24 mouse cellular contexts compared by ENCODE assay signal in genomic region chrX:139596404-139596803, GRCm38 (mm10). TPM values are rescaled to one million over a fixed set of nuclear protein-coding genes. Genes with fewer than 3 reads are reported as not detected.
A peak's percentile ranks its signal among the peaks of the same experiment; 100 is the strongest.
DNase-seq lines count a peak whose midpoint lies in the region; ATAC-seq and TF ChIP-seq lines count a peak whose summit lies in the region.
"Had no signal": no experiment of that assay in that cellular context is flagged by ENCODE, and none has a peak within 500 bp of the region (broad histone marks: within the 10 kb centered on the region; RNA-seq: fewer than 3 reads in every experiment).

No protein-coding gene starts in this region.

- no peak overlapping the region for H3K9ac ChIP-seq in intestine, postnatal 0 days (ENCODE audit: low read depth, low read length)
- no peak overlapping the region for H3K9ac ChIP-seq in intestine, embryonic 16.5 days (ENCODE audit: low read depth, low read length)
- H3K9ac ChIP-seq in kidney, embryonic 14.5 days (ENCODE audit: low read depth, low read length) = no peak overlapping the region
- H3K9ac ChIP-seq in midbrain, embryonic 15.5 days = no peak overlapping the region
- H3K9ac ChIP-seq: embryonic facial prominence, embryonic 15.5 days; heart, embryonic 13.5 days had no signal

- no peak overlapping the region for H3K4me3 ChIP-seq in intestine, postnatal 0 days (ENCODE audit: low read depth, low read length)
- no peak overlapping the region for H3K4me3 ChIP-seq in intestine, embryonic 16.5 days (ENCODE audit: low read length)
- H3K4me3 ChIP-seq in kidney, embryonic 14.5 days (ENCODE audit: low read length) = no peak overlapping the region
- H3K4me3 ChIP-seq in midbrain, embryonic 15.5 days = no peak overlapping the region
- H3K4me3 ChIP-seq: embryonic facial prominence, embryonic 15.5 days; erythroblast, embryonic 14.5 days; forebrain, embryonic 10.5 days; heart, embryonic 13.5 days had no signal

- no peak for TF ChIP-seq CTCF in intestine, postnatal 0 days (IDR thresholded peaks at IDR 0.05; ENCODE audit: low read depth)

- 55% methylated on average over 6 of the region's 6 CpGs for WGBS in intestine, postnatal 0 days
- 67% methylated on average over 6 of the region's 6 CpGs for WGBS in intestine, embryonic 16.5 days
- WGBS in kidney, embryonic 14.5 days = 79% methylated on average over 6 of the region's 6 CpGs
- 86% methylated on average over 6 of the region's 6 CpGs for WGBS in midbrain, embryonic 15.5 days

- peak; percentile 51; the same call in 1 of the 2 replicates for ATAC-seq in intestine, postnatal 0 days
- no peak for ATAC-seq in intestine, embryonic 16.5 days
- ATAC-seq in kidney, embryonic 14.5 days (ENCODE audit: low FRiP score, low TSS enrichment) = no peak
- ATAC-seq in midbrain, embryonic 15.5 days (replicated peaks) = no peak
- ATAC-seq: CD4-positive, CD25-positive, alpha-beta regulatory T cell, adult 4 months; forebrain, embryonic 14.5 days had no signal

- no peaks in the 10 kb centered on the region for H3K36me3 ChIP-seq in intestine, postnatal 0 days (ENCODE audit: control insufficient read depth, insufficient read depth)
- H3K36me3 ChIP-seq in intestine, embryonic 16.5 days (ENCODE audit: control insufficient read depth, insufficient read depth, low read length) = no peaks in the 10 kb centered on the region
- H3K36me3 ChIP-seq in kidney, embryonic 14.5 days (ENCODE audit: control insufficient read depth, insufficient read depth, low read length) = no peaks in the 10 kb centered on the region
- no peaks in the 10 kb centered on the region for H3K36me3 ChIP-seq in midbrain, embryonic 15.5 days (replicated peaks)
- H3K36me3 ChIP-seq: embryonic facial prominence, embryonic 15.5 days; forebrain, embryonic 10.5 days; G1E; heart, embryonic 13.5 days had no signal

- H3K27me3 ChIP-seq in intestine, postnatal 0 days (replicated peaks; ENCODE audit: control insufficient read depth, insufficient read depth, low read length) = no peaks in the 10 kb centered on the region
- no peaks in the 10 kb centered on the region for H3K27me3 ChIP-seq in intestine, embryonic 16.5 days (replicated peaks; ENCODE audit: control insufficient read depth, insufficient read depth, low read length)
- H3K27me3 ChIP-seq in kidney, embryonic 14.5 days (ENCODE audit: control insufficient read depth, insufficient read depth, low read length) = no peaks in the 10 kb centered on the region
- H3K27me3 ChIP-seq in midbrain, embryonic 15.5 days (replicated peaks) = peaks cover 3% of the 10 kb centered on the region
- H3K27me3 ChIP-seq: embryonic facial prominence, embryonic 15.5 days; heart, embryonic 13.5 days had no signal

- no peaks in the 10 kb centered on the region for H3K4me1 ChIP-seq in intestine, postnatal 0 days (replicated peaks; ENCODE audit: control insufficient read depth, insufficient read depth, low read length)
- H3K4me1 ChIP-seq in intestine, embryonic 16.5 days (ENCODE audit: control insufficient read depth, insufficient read depth, low read length) = no peaks in the 10 kb centered on the region
- no peaks in the 10 kb centered on the region for H3K4me1 ChIP-seq in kidney, embryonic 14.5 days (ENCODE audit: control insufficient read depth, insufficient read depth, low read length)
- H3K4me1 ChIP-seq in midbrain, embryonic 15.5 days = no peaks in the 10 kb centered on the region
- H3K4me1 ChIP-seq: embryonic facial prominence, embryonic 15.5 days; forebrain, embryonic 10.5 days; heart, embryonic 13.5 days had no signal

- no peaks in the 10 kb centered on the region for H3K9me3 ChIP-seq in intestine, postnatal 0 days (ENCODE audit: control insufficient read depth)
- no peaks in the 10 kb centered on the region for H3K9me3 ChIP-seq in intestine, embryonic 16.5 days (ENCODE audit: control insufficient read depth, low read length)
- H3K9me3 ChIP-seq in kidney, embryonic 14.5 days (ENCODE audit: control insufficient read depth, low read length) = no peaks in the 10 kb centered on the region
- H3K9me3 ChIP-seq in midbrain, embryonic 15.5 days = no peaks in the 10 kb centered on the region
- H3K9me3 ChIP-seq: embryonic facial prominence, embryonic 15.5 days; forebrain, embryonic 10.5 days; G1E; heart, embryonic 13.5 days had no signal

- peak; percentile 20 to 56 for DNase-seq in kidney, adult 8-10 months
- peak; percentile 61 for DNase-seq in kidney, adult 9 months
- peak; percentile 17 to 26 for DNase-seq in kidney, postnatal 36 days
- DNase-seq in lung, postnatal 10 days = no peak
- DNase-seq: adrenal gland, postnatal 10 days; B cell, adult 2 months; cerebellum, adult 11 months; cerebellum, adult 8-10 months; cerebellum, postnatal 14 days; embryo, embryonic 11 days; gastrocnemius, postnatal 36 days; heart, adult 11 months; heart, postnatal 36 days had no signal

- no peak overlapping the region for H3K27ac ChIP-seq in intestine, postnatal 0 days (ENCODE audit: low read depth, low read length)
- no peak overlapping the region for H3K27ac ChIP-seq in intestine, embryonic 16.5 days (ENCODE audit: low read length)
- no peak overlapping the region for H3K27ac ChIP-seq in kidney, embryonic 14.5 days (ENCODE audit: low read depth, low read length)
- H3K27ac ChIP-seq in midbrain, embryonic 15.5 days = no peak overlapping the region
- H3K27ac ChIP-seq: embryonic facial prominence, embryonic 15.5 days; forebrain, embryonic 10.5 days; heart, embryonic 13.5 days had no signal

- no peak overlapping the region for H3K4me2 ChIP-seq in intestine, postnatal 0 days (replicated peaks; ENCODE audit: low read depth)
- H3K4me2 ChIP-seq in intestine, embryonic 16.5 days (ENCODE audit: low read depth, low read length) = no peak overlapping the region
- H3K4me2 ChIP-seq in kidney, embryonic 14.5 days (replicated peaks; ENCODE audit: low read depth, low read length) = no peak overlapping the region
- no peak overlapping the region for H3K4me2 ChIP-seq in midbrain, embryonic 15.5 days
- H3K4me2 ChIP-seq: embryonic facial prominence, embryonic 15.5 days; heart, embryonic 13.5 days had no signal

RNA-seq across cellular contexts. Expression of gene Rnf128, which starts 33.3 kb away (rescaled TPM):
- 273 and 282 TPM in 2 replicates for polyA plus RNA-seq in intestine, postnatal 0 days (2015; fragmentation: Nextera tagmentation; extraction: Ambion mirVana)
- 134 and 159 TPM in 2 replicates for polyA plus RNA-seq in intestine, embryonic 16.5 days (2015; fragmentation: Nextera tagmentation; extraction: Ambion mirVana)
- polyA plus RNA-seq in kidney, embryonic 14.5 days (2014; fragmentation: Nextera tagmentation; extraction: Ambion mirVana) = 27.7 and 31.3 TPM in 2 replicates
- polyA plus RNA-seq in midbrain, embryonic 15.5 days (2015; fragmentation: Nextera tagmentation; extraction: Ambion mirVana) = 5.3 and 5.6 TPM in 2 replicates
